Mouse (Mus musculus) cerebellum, postnatal 4 days (tissue): ENCODE measurements around the gene Ntng1.
A peak's percentile ranks its signal among the peaks of the same experiment; 100 is the strongest.
"Not testable (repeated sequence)": the region's sequence is repeated elsewhere in the genome, so short reads cannot be mapped to it uniquely, and the experiment has no call there.

ENCODE experiments used
- DNase-seq, 2 experiments: peaks; one replicate each; pipeline ENCODE4 v3.0.0; 2022; ENCODE audit warnings: low spot score in 2 of 2, mixed read lengths in 1 of 2

The Ntng1 gene

DNA sequence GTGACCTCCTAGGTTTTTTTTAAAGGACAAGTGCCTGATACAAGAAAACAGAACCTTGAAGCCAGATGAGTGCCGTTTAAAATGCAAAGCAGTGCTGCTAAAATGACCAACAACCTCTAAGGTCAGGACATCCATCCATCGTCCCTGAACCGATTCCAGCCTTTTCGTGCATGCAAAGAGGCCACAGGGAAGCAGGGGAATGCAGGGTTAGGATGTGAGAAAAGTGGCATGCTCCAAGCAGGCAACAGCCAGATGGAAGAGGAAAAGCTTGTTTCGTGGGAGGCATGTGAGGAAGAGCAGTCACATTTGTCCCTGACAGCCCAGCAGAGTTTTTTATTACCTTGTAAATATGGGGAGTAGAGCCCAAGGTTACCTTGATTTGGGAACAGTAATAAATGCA, 360.6 kb downstream of the Ntng1 start:
- no peak for DNase-seq

GRCm38 (mm10) chr3:109782289-109782951, 361.4 kb downstream of the Ntng1 start:
- DNase-seq: peak; percentile 49 to 56

GRCm38 (mm10) chr3:109781917-109782288, 361.9 kb downstream of the Ntng1 start:
- DNase-seq: no peak

- DNase-seq: no peak
Observed at GRCm38 (mm10) chr3:109775200-109775599, 368.6 kb downstream of the Ntng1 start.

DNA sequence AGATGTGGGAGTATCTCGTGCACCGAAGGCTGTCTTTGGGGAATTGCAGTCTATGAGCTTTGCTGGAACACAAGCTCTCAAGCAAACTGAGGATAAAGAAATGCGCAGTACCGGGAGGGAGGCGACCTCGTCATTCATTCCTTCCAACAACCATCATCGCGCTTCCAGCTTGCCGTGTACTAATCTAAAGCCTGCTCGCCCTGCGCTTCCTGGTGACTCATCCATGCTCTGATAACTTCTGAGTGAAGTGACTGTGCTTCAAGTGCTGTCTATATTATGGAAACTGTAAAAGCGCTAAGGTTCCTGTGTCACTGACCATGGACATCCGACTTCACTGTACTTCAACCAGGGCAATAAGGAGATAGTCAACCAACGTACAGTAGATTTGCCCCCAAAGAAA, 371.7 kb downstream of the Ntng1 start:
- DNase-seq: no peak

GRCm38 (mm10) chr3:109766939-109767338, 376.9 kb downstream of the Ntng1 start:
- DNase-seq: no peak

- DNase-seq: no peak
Observed at GRCm38 (mm10) chr3:109765608-109766007, 378.2 kb downstream of the Ntng1 start.

DNA sequence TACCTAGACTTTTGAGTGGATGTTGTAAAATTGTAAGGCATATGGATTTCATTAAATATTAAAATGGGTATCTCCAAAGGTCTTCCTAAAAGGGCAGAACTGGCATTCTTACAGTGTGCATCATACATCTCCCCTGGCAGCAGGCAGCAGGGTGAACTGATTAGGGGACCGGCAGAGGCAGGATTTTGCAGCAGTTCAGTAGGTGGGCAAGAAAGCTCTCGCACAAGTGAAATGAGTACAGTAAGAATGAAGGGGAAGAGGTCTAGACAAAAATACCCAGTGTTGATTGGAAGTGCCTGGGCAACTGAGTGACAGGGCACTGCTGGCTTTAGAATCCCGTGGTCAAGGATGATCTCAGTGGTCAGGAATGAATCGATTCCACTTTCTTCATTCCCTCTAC, 378.7 kb downstream of the Ntng1 start:
- DNase-seq: no peak

- no peak for DNase-seq
Observed at GRCm38 (mm10) chr3:109756426-109756825, 387.4 kb downstream of the Ntng1 start.

DNA sequence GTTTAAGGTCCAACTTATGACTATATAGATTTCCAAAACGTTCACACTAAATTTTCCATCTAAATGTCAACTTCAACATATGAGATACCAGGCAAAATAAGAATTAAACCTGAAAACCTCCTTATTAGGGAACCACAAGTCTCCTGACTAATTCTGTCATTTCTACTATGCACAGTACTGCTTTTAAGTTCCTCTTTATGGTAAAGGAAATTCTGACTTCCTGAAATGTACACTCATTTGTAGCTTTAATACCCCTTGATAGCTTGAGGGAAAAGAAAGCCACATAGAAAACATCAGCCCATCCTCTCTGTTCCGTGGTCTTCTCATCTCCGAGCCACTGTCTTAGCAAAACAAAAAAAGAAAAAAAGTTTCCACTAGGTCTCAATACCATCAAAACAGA, 396.2 kb downstream of the Ntng1 start:
- not testable (repeated sequence) for DNase-seq

- no peak for DNase-seq
Observed at GRCm38 (mm10) chr3:109740466-109741102, 403.2 kb downstream of the Ntng1 start.

- DNase-seq: peak in 1 of 2 experiments; percentile 26
Observed at GRCm38 (mm10) chr3:109732327-109733182, 411.3 kb downstream of the Ntng1 start.

DNA sequence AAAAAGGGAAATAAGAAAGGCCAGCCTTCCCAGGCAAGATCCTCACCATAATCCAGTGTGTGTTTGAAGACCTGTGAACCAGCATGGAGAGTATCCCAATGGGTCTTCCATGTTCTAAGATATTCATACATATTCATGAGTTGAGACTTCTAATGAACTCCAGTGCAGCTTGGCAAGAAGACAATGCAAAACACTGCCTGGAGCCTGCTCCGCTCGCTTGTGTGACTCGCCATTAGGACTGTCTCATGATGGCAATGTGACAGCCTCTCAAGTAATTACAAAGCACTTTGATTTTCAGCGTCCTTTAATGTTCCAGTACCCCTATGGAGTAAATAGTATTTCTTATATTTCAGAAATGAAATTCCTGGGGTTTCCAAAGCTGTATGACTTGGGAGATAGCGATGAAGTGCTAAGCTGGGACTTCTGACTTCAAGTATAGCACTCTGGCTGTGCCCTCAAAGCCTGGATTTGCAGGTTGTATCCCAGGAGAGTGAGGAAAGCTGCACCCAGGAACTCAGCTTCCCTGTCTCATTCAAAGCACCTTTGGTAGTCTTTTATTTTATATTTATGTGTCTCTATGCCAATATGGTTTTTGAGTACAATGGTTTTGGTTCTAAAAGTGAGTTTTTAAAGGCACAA, 412.1 kb downstream of the Ntng1 start:
- peak in 1 of 2 experiments; percentile 20 for DNase-seq
